Mouse (Mus musculus) spleen, adult 2 months (tissue): Measurements from ENCODE around the gene Defb11.
"Not testable (repeated sequence)": the region's sequence is repeated elsewhere in the genome, so short reads cannot be mapped to it uniquely, and the experiment has no call there.

Experiments
- CTCF ChIP-seq: fragments of 200-500 bp; IDR thresholded peaks from 2 replicates; pipeline ENCODE4 v1.5.1; 2011; ENCODE audit warnings: mild to moderate bottlenecking, inconsistent platforms; ENCODE audit not compliant: insufficient read depth, insufficient read length, insufficient replicate concordance; ENCODE audit errors: extremely low read depth
- POLR2A ChIP-seq: fragments of 200-500 bp; IDR thresholded peaks from 2 replicates; pipeline ENCODE4 v1.6.1; 2011; ENCODE audit warnings: low read depth, low read length, inconsistent platforms

GRCm38 (mm10) chr8:21858586-21858985 is 47.6 kb downstream of the Defb11 start, which contains the start of gene Defb10:
- TF ChIP-seq CTCF, POLR2A: not testable (repeated sequence)
